9 mouse cellular contexts compared by ENCODE assay signal in genomic region chrX:135569467-135569866, GRCm38 (mm10). TPM values are rescaled to one million over a fixed set of nuclear protein-coding genes. Genes with fewer than 3 reads are reported as not detected.
DNase-seq lines count a peak whose midpoint lies in the region; ATAC-seq and TF ChIP-seq lines count a peak whose summit lies in the region.
"Not testable (repeated sequence)": the region's sequence is repeated elsewhere in the genome, so short reads cannot be mapped to it uniquely, and the experiment has no call there.
"Had no signal": no experiment of that assay in that cellular context is flagged by ENCODE, and none has a peak within 500 bp of the region (broad histone marks: within the 10 kb centered on the region; RNA-seq: fewer than 3 reads in every experiment).

No protein-coding gene starts in this region.

- peak; percentile 77; the same call in 1 of the 2 replicates for ATAC-seq in hindbrain, embryonic 14.5 days (ENCODE audit: low FRiP score)
- ATAC-seq in lung, postnatal 0 days = peak; percentile 46; the same call in 1 of the 2 replicates

- not testable (repeated sequence) for H3K4me2 ChIP-seq in hindbrain, embryonic 14.5 days (replicated peaks); lung, postnatal 0 days (replicated peaks; ENCODE audit: low read depth, low read length)

- peak; percentile 80 for TF ChIP-seq CTCF in lung, postnatal 0 days (IDR thresholded peaks at IDR 0.05)

- not testable (repeated sequence) for H3K36me3 ChIP-seq in hindbrain, embryonic 14.5 days (replicated peaks; ENCODE audit: control insufficient read depth, insufficient read depth); lung, postnatal 0 days (ENCODE audit: insufficient read depth, low read length)

- TF ChIP-seq EP300 in lung, postnatal 0 days (IDR thresholded peaks at IDR 0.05) = not testable (repeated sequence)

- H3K9ac ChIP-seq in hindbrain, embryonic 14.5 days; lung, postnatal 0 days (replicated peaks; ENCODE audit: low read depth): not testable (repeated sequence)

- WGBS in hindbrain, embryonic 14.5 days = 13% methylated on average over 1 of the region's 2 CpGs
- WGBS in lung, postnatal 0 days = 25% methylated on average over 1 of the region's 2 CpGs

- not testable (repeated sequence) for H3K4me3 ChIP-seq in hindbrain, embryonic 14.5 days (replicated peaks; ENCODE audit: low read length); lung, postnatal 0 days (ENCODE audit: low read depth, low read length)

- H3K4me1 ChIP-seq in hindbrain, embryonic 14.5 days (replicated peaks; ENCODE audit: control insufficient read depth, insufficient read depth, low read length); lung, postnatal 0 days (ENCODE audit: insufficient read depth, low read depth, low read length): not testable (repeated sequence)

- H3K9me3 ChIP-seq in hindbrain, embryonic 14.5 days (ENCODE audit: control insufficient read depth, low read length); lung, postnatal 0 days (ENCODE audit: low read length): not testable (repeated sequence)

- not testable (repeated sequence) for H3K27me3 ChIP-seq in hindbrain, embryonic 14.5 days (ENCODE audit: control insufficient read depth, insufficient read depth, low read length); lung, postnatal 0 days (replicated peaks; ENCODE audit: insufficient read depth, low read length)

- H3K27ac ChIP-seq in hindbrain, embryonic 14.5 days; lung, postnatal 0 days (ENCODE audit: low read length): not testable (repeated sequence)

- peak; percentile 28 for DNase-seq in R1 (ENCODE audit: low read depth, low spot score)
- peak; percentile 72 to 80 for DNase-seq in cerebellum, postnatal 14 days
- peak; percentile 19 to 79 for DNase-seq in frontal cortex, adult 2 months (ENCODE audit: extremely low spot score in 1 of 2, low spot score in 1 of 2)
- DNase-seq in hindbrain, embryonic 14.5 days (ENCODE audit: low spot score) = peak; percentile 67
- peak; percentile 6 to 74 for DNase-seq in layer of hippocampus, adult 8-10 months (ENCODE audit: low spot score in 2 of 2)
- peak; percentile 28 for DNase-seq in lung, postnatal 0 days (ENCODE audit: low spot score)
- peak; percentile 36 for DNase-seq in ovary, postnatal 36 days (ENCODE audit: low spot score)
- peak; percentile 73 for DNase-seq in thymus, postnatal 4 days

RNA-seq across cellular contexts. Expression of gene Nxf7, which starts 29.1 kb away (rescaled TPM):
- 4.3 and 5.0 TPM in 2 replicates for polyA plus RNA-seq in frontal cortex, adult 2 months (2012; rRNA removed)
- not detected in 2 replicates for polyA plus RNA-seq in hindbrain, embryonic 14.5 days (2014; fragmentation: Nextera tagmentation; extraction: Ambion mirVana)
- not detected for total RNA-seq in layer of hippocampus, adult 8-10 months (2022)
- 0.07 TPM in 1 of 2 replicates, not detected in the other for polyA plus RNA-seq in lung, postnatal 0 days (2015; fragmentation: Nextera tagmentation; extraction: Ambion mirVana)

RNA-seq across cellular contexts. Expression of gene Prame, which starts 58.0 kb away (rescaled TPM):
- not detected in 2 replicates for polyA plus RNA-seq in frontal cortex, adult 2 months (2012; rRNA removed)
- polyA plus RNA-seq in hindbrain, embryonic 14.5 days (2014; fragmentation: Nextera tagmentation; extraction: Ambion mirVana) = not detected in 2 replicates
- total RNA-seq in layer of hippocampus, adult 8-10 months (2022) = not detected
- not detected in 2 replicates for polyA plus RNA-seq in lung, postnatal 0 days (2015; fragmentation: Nextera tagmentation; extraction: Ambion mirVana)
- polyA plus RNA-seq: liver, embryonic 16.5 days had no signal
